Mouse (Mus musculus) neutrophil, adult 59 days (primary cell): ENCODE measurements around the gene Tyr. TPM values are rescaled to one million over a fixed set of nuclear protein-coding genes. Genes with fewer than 3 reads are reported as not detected.

ENCODE experiments used
- total RNA-seq, 2 experiments: library from RNA; stranded (reverse); gene quantifications; 1 replicate in 1 of 2; 2 replicates in 1 of 2; pipeline ENCODE4 v1.2.4; 2023

The Tyr gene
- total RNA-seq: not detected

DNA sequence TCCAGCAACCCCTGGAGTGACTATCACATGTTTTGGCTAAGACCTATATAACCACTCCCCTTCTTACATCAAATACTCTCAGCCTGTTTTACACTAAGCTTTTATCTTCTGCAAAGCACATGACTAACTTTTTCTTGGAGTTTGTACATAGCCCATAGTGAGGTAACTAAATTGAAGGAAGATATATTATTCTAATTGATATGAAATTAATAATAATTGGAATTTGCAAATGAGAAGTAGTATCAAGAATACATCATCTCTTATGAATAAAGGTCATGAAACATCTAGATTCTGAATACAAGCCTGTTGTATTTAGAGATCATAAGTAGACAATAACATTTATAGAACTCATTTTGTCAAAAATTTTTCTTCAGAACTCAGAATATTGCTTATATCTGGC, at the start of gene Tyr:
Tyr (minus strand) TSS at position 101 of the 400 bp plus-strand sequence.

Other genes with a start within 250 kb of the Tyr start
- gene Nox4, start 247.4 kb downstream of the Tyr start, total RNA-seq: not detected
- not detected for gene Grm5, start 90.7 kb upstream of the Tyr start, total RNA-seq